Mouse (Mus musculus) heart, postnatal 0 days (tissue): ENCODE results near the gene Tet2. TPM values are rescaled to one million over a fixed set of nuclear protein-coding genes. Genes with fewer than 3 reads are reported as not detected.

Source experiments
- ATAC-seq: fragments of 200-750 bp; cut with Nextera tagmentation; 2 replicates; pipeline ENCODE4 v1.8.0; 2017; ENCODE audit warnings: low read depth, moderate number of reproducible peaks, moderate library complexity; ENCODE audit not compliant: insufficient read depth
- DNase-seq: peaks from one replicate; pipeline ENCODE4 v3.0.0-alpha.2; 2016; ENCODE audit warnings: low spot score
- H3K27ac ChIP-seq: fragments of 300-500 bp; sonication (generic); 2 replicates; pipeline ENCODE4 v1.5.1; 2014; ENCODE audit warnings: low read depth, mild to moderate bottlenecking
- H3K27me3 ChIP-seq: fragments of 300-500 bp; sonication (generic); 2 replicates; pipeline ENCODE4 v1.6.1; 2014; ENCODE audit warnings: low read length, mixed read lengths; ENCODE audit not compliant: control insufficient read depth, insufficient read depth
- H3K36me3 ChIP-seq: fragments of 300-500 bp; sonication (generic); replicated peaks from 2 replicates; pipeline ENCODE4 v1.6.1; 2014; ENCODE audit warnings: low read length, mixed read lengths; ENCODE audit not compliant: control insufficient read depth, insufficient read depth
- H3K4me1 ChIP-seq: fragments of 300-500 bp; sonication (generic); 2 replicates; pipeline ENCODE4 v1.6.1; 2014; ENCODE audit warnings: antibody characterized with exemption; ENCODE audit not compliant: control insufficient read depth, insufficient read depth
- H3K4me2 ChIP-seq: fragments of 300-500 bp; sonication (generic); 2 replicates; pipeline ENCODE4 v1.6.1; 2014; ENCODE audit warnings: low read depth, mild to moderate bottlenecking, low read length, moderate library complexity
- H3K4me3 ChIP-seq: fragments of 300-500 bp; sonication (generic); 2 replicates; pipeline ENCODE4 v1.5.1; 2014; ENCODE audit warnings: low read depth, low read length
- H3K9ac ChIP-seq: fragments of 300-500 bp; sonication (generic); replicated peaks from 2 replicates; pipeline ENCODE4 v1.6.1; 2014; ENCODE audit warnings: low read depth, low read length, mixed read lengths
- H3K9me3 ChIP-seq: fragments of 300-500 bp; sonication (generic); replicated peaks from 2 replicates; pipeline ENCODE4 v1.6.1; 2016; ENCODE audit warnings: low read length; ENCODE audit not compliant: control insufficient read depth
- CTCF ChIP-seq: IDR thresholded peaks from 2 replicates; pipeline ENCODE4 v1.5.1; 2016; ENCODE audit warnings: antibody characterized with exemption, control low read depth, low read depth
- EP300 ChIP-seq: IDR thresholded peaks from 2 replicates; pipeline ENCODE4 v1.6.1; 2016; ENCODE audit warnings: antibody characterized with exemption, low read depth
- WGBS: fragments of 180-500 bp; shearing (Covaris S2); extraction: QIAGEN DNeasy Blood & Tissue Kit; methylation state at CpG from one replicate; pipeline ENCODE4 v1.1.7; 2014; 5-methylcytosine and 5-hydroxymethylcytosine counted together
- polyA plus RNA-seq: library from polyadenylated mRNA; unstranded; fragments of >200 nt; fragmentation: Nextera tagmentation; extraction: Ambion mirVana; gene quantifications from 2 replicates; pipeline ENCODE4 v1.2.1, GENCODE M21; 2015
- total RNA-seq: library from RNA; depleted of rRNA; stranded (reverse); fragments of >200 nt; gene quantifications from 2 replicates; pipeline ENCODE4 v1.2.3, GENCODE M21; 2014; ENCODE audit warnings: low replicate concordance

The Tet2 gene
- total and polyA plus RNA-seq, 2 experiments from 2014 or later: 10.6 to 33.4 TPM

DNA sequence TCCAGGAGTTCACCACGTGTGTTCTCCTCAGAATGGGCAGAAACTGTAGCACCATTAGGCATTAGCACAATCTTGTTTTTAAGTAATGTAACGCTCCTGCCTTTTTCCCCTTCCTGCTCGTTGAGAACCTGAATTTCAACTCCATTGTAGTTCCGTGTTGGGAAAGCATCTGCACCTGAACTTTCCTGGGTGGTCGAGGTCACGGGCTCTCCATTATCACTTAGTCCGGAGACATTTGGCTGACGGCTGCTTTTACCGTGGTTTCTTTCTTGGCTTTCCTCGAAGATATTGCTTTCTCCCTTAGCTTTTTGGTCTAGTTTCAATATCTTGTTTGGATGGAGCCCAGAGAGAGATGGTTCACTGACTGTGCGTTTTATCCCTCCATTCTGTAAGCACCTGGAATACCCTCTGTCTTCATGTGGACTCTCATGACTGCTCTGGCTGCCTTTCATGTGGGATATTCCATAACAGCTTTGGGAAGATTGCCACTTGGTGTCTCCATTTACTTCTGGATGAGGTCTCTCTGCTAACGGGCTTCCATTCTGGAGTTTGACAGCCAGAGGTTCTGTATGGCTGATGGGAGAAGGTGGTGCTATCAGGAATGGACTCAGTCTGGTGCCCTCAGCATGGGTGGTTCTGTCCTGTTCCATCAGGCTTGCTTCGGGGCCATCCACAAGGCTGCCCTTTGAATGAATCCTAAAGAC is 56.8 kb downstream of the Tet2 start:
- DNase-seq: no peak
- Histone ChIP-seq H3K4me3 (no peak overlapping the region), H3K4me2 (no peak overlapping the region), H3K27ac (no peak overlapping the region), H3K36me3 (peaks cover 41% of the 10 kb centered on the region), H3K4me1 (no peaks in the 10 kb centered on the region), H3K9ac (no peak overlapping the region), H3K9me3 (no peaks in the 10 kb centered on the region), H3K27me3 (no peaks in the 10 kb centered on the region)
- TF ChIP-seq CTCF (no peak), EP300 (no peak)
- 89% methylated on average over 13 of the region's 13 CpGs for WGBS
- ATAC-seq: no peak

DNA sequence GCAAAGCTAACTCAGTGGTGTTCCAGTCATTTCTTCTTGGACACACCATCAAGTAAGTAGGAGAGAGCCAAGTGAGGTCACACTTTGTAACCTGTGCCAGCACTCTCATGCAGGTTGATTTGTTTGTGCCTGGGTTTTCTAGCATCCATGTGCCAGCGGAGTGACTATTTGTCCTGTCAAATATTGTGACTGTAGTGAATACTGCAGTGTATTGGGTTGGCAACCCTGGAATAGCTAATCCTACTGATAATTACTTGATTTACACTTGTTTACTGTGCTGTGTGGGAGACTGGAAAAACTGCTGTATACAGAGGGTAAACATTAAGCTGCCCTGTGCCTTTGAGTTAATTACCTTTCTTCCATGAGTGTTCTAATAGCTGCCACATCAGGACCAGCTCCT is 62.1 kb downstream of the Tet2 start:
- TF ChIP-seq EP300 (no peak), CTCF (no peak)
- Histone ChIP-seq H3K27me3 (no peaks in the 10 kb centered on the region), H3K9me3 (no peaks in the 10 kb centered on the region), H3K4me3 (no peak overlapping the region), H3K4me1 (no peaks in the 10 kb centered on the region), H3K4me2 (no peak overlapping the region), H3K36me3 (peaks cover 72% of the 10 kb centered on the region), H3K27ac (no peak overlapping the region), H3K9ac (no peak overlapping the region)
- WGBS: 93% methylated on average over 1 of the region's 1 CpGs
- no peak for DNase-seq
- ATAC-seq: no peak

GRCm38 (mm10) chr3:133478987-133479386 is 66.0 kb downstream of the Tet2 start:
- Histone ChIP-seq H3K4me3 (no peak overlapping the region), H3K27me3 (no peaks in the 10 kb centered on the region), H3K36me3 (peaks cover 63% of the 10 kb centered on the region), H3K4me1 (no peaks in the 10 kb centered on the region), H3K4me2 (no peak overlapping the region), H3K27ac (no peak overlapping the region), H3K9ac (no peak overlapping the region), H3K9me3 (no peaks in the 10 kb centered on the region)
- DNase-seq: no peak
- no peak for TF ChIP-seq CTCF
- no peak for TF ChIP-seq EP300
- ATAC-seq: no peak
- WGBS: 74% methylated on average over 3 of the region's 3 CpGs

GRCm38 (mm10) chr3:133473781-133474180 is 71.2 kb downstream of the Tet2 start:
- no peaks in the 10 kb centered on the region for H3K27me3 ChIP-seq
- no peaks in the 10 kb centered on the region for H3K9me3 ChIP-seq
- no peaks in the 10 kb centered on the region for H3K4me1 ChIP-seq
- H3K36me3 ChIP-seq: peaks cover 61% of the 10 kb centered on the region
- no peak overlapping the region for H3K9ac ChIP-seq
- TF ChIP-seq CTCF (no peak), EP300 (no peak)
- DNase-seq (no peak), ATAC-seq (no peak)
- H3K4me3 ChIP-seq: no peak overlapping the region
- H3K4me2 ChIP-seq: no peak overlapping the region
- WGBS: 92% methylated on average over 1 of the region's 1 CpGs
- no peak overlapping the region for H3K27ac ChIP-seq

DNA sequence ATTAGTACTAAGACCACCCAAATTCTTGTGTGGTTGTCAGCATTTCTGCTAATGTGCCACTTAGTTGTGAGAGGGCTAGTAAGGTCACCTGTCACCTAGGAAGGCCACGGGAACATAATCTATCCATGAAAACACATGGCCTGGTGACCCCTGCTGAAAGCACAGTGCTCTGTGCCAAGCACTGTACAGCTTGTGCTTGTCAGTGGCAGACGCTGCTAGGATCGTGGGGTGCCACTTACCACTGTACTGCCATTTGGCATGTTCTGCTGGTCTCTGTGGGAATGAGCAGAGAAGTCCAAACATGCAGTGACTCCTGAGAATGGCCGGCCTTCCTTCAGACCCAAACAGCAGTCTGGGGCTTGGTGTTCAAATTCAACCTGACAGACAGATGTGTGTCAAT is 73.8 kb downstream of the Tet2 start:
- Histone ChIP-seq H3K9me3 (no peaks in the 10 kb centered on the region), H3K4me3 (no peak overlapping the region), H3K27ac (no peak overlapping the region), H3K9ac (no peak overlapping the region), H3K4me2 (no peak overlapping the region), H3K36me3 (peaks cover 73% of the 10 kb centered on the region), H3K27me3 (no peaks in the 10 kb centered on the region), H3K4me1 (no peaks in the 10 kb centered on the region)
- DNase-seq (no peak), ATAC-seq (no peak)
- TF ChIP-seq EP300 (no peak), CTCF (no peak)
- 87% methylated on average over 4 of the region's 4 CpGs for WGBS

DNA sequence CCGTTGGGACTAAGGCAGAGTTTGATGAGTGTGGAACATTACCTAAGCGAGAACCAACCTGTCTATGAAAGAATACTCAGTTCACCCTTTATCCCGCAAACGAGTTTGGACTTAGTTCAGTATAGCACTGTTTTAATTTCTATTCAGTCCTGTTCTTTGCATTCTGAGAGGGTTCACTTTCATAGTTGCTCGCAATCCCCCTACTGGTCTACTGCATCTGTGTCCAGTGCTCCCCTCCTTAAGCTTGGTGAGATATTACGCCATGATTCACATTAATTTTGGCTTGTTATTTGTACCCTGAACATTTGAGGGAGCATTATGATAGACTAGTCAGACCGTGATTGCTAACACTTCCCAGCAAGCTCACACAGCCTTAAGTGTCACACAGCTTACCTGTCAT is 76.1 kb downstream of the Tet2 start:
- Histone ChIP-seq H3K4me2 (no peak overlapping the region), H3K36me3 (peaks cover 66% of the 10 kb centered on the region), H3K9me3 (no peaks in the 10 kb centered on the region), H3K4me1 (no peaks in the 10 kb centered on the region), H3K27me3 (no peaks in the 10 kb centered on the region), H3K9ac (no peak overlapping the region), H3K4me3 (no peak overlapping the region), H3K27ac (no peak overlapping the region)
- DNase-seq (no peak), ATAC-seq (no peak)
- WGBS: 96% methylated on average over 7 of the region's 7 CpGs
- no peak for TF ChIP-seq CTCF
- no peak for TF ChIP-seq EP300
